Mouse (Mus musculus): Measurements from ENCODE around the gene Galr3.

Galr3 gene

GRCm38 (mm10) chr15:79051461-79052360 is 10.0 kb downstream of the Galr3 start:
- no peak for DNase-seq (ENCODE audit: low read depth, low spot score)

GRCm38 (mm10) chr15:79052366-79052765 is 10.7 kb downstream of the Galr3 start:
- DNase-seq (ENCODE audit: low read depth, low spot score): no peak

GRCm38 (mm10) chr15:79056601-79057000 is 14.9 kb downstream of the Galr3 start:
- DNase-seq (ENCODE audit: low read depth, low spot score): no peak

- no peak for DNase-seq (ENCODE audit: low read depth, low spot score)
These were observed 16.2 kb downstream of the Galr3 start for GRCm38 (mm10) chr15:79057850-79058249.

- no peak for DNase-seq (ENCODE audit: low read depth, low spot score)
These were observed 19.3 kb downstream of the Galr3 start for GRCm38 (mm10) chr15:79060887-79061565.

- DNase-seq (ENCODE audit: low read depth, low spot score): peak; percentile 100
These were observed 20.9 kb downstream of the Galr3 start, which contains the start of gene Ankrd54 for GRCm38 (mm10) chr15:79062376-79063159. TSS of gene Ankrd54 (minus strand) at chr15:79062893.

GRCm38 (mm10) chr15:79063160-79063740 is 21.6 kb downstream of the Galr3 start:
- no peak for DNase-seq (ENCODE audit: low read depth, low spot score)

- no peak for DNase-seq (ENCODE audit: low read depth, low spot score)
These were observed 23.5 kb downstream of the Galr3 start for GRCm38 (mm10) chr15:79065086-79065770.

GRCm38 (mm10) chr15:79066276-79066675 is 24.6 kb downstream of the Galr3 start:
- DNase-seq (ENCODE audit: low read depth, low spot score): no peak

GRCm38 (mm10) chr15:79067631-79068030 is 25.9 kb downstream of the Galr3 start:
- DNase-seq (ENCODE audit: low read depth, low spot score): no peak

- no peak for DNase-seq (ENCODE audit: low read depth, low spot score)
These were observed 26.7 kb downstream of the Galr3 start for GRCm38 (mm10) chr15:79068416-79068815.

- DNase-seq (ENCODE audit: low read depth, low spot score): no peak
These were observed 29.7 kb downstream of the Galr3 start for GRCm38 (mm10) chr15:79071117-79072039.

- no peak for DNase-seq (ENCODE audit: low read depth, low spot score)
These were observed 32.1 kb downstream of the Galr3 start for GRCm38 (mm10) chr15:79073752-79074151.

- no peak for DNase-seq (ENCODE audit: low read depth, low spot score)
These were observed 32.8 kb downstream of the Galr3 start for GRCm38 (mm10) chr15:79074446-79074845.

GRCm38 (mm10) chr15:79074913-79075532 is 33.3 kb downstream of the Galr3 start, which contains the start of gene Eif3l:
TSS of gene Eif3l (plus strand) at chr15:79075179.
- peak; percentile 90 for DNase-seq (ENCODE audit: low read depth, low spot score)

GRCm38 (mm10) chr15:79075658-79076365 is 34.1 kb downstream of the Galr3 start:
- no peak for DNase-seq (ENCODE audit: low read depth, low spot score)

- DNase-seq (ENCODE audit: low read depth, low spot score): no peak
These were observed 37.9 kb downstream of the Galr3 start for GRCm38 (mm10) chr15:79079567-79079966.

- no peak for DNase-seq (ENCODE audit: low read depth, low spot score)
These were observed 50.6 kb downstream of the Galr3 start for GRCm38 (mm10) chr15:79092284-79092683.

Measured in telencephalon, adult 2 months (tissue).